Mouse (Mus musculus) E14TG2a.4 (cell line): ENCODE measurements at regions not wholly inside any gene's neighbourhood (a gene's known extent, or its start where the extent isn't known, plus 50 kb on each side); places are given as distances from the start of the nearest gene placed in this dataset.

ENCODE experiments used
- CTCF ChIP-seq: conservative IDR thresholded peaks from 2 replicates; pipeline ENCODE4 v1.5.1; 2014; ENCODE audit warnings: low read length
- POU5F1 ChIP-seq: IDR thresholded peaks from 2 replicates; pipeline ENCODE4 v1.6.1; 2014; ENCODE audit warnings: low read length, borderline replicate concordance

DNA sequence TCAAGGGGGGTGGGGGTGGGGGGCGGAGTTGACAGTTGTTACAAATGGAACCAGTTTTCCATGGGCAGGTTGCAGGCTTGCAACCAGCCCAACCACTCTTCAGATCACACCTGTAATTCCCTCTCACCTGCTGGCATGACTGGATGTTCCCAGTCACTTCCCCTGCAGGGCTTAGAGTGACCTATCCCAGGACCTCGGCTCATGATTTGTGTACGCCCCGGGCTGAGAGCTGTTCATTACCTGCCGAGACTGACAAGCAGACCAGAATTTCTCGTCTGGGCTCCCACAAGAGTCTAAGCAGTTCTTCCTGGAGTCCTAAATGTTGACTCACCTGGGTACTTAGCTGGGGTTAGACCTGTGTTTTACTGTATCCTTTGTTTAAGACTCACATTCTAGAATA is 183.0 kb downstream of the Zfp36l1 start:
- TF ChIP-seq CTCF (no peak), POU5F1 (no peak)
